Mouse (Mus musculus): ENCODE measurements at regions not wholly inside any gene's neighbourhood (a gene's known extent, or its start where the extent isn't known, plus 50 kb on each side); places are given as distances from the start of the nearest gene placed in this dataset.

DNA sequence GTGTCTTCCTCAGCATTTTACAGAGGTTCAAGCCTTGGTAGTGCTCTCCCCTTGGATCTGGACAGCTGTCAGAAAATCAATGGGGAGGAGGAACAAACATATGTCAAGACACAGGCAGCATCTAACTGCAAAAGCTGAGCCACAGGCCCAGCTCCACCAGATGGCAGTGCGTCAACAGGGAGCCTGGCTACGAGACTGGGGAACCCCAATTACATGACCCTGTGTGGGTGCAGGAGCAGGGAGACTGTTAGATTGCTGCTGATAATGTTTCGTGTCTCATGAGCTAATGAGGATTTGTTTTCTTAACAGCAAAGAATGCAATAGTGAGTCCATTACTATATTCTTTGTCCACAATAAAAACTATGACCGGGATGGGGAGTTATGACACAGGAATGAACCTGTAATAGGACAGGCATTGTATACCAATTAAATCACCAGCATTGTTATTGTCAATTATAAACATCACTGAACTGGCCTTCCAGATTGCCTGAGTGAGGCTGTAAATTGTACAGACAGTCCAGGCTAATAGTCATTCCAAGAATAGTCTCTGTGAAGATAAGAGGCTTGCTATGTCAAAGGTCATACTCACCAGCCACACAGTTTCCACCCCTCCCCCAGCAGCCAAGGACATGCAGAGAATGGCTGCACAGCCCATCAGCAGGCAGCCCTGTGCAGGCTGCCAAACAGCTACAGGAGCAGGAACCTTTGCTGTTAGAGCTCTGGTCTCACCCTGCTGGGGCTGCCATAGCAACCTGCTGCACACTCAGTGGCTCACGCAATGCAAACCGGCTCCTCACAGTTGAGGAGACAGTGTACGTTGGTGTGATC, 58.8 kb upstream of the Barx2 start:
- peak; percentile 76 to 81 for DNase-seq (ENCODE audit: low spot score in 2 of 2)

DNA sequence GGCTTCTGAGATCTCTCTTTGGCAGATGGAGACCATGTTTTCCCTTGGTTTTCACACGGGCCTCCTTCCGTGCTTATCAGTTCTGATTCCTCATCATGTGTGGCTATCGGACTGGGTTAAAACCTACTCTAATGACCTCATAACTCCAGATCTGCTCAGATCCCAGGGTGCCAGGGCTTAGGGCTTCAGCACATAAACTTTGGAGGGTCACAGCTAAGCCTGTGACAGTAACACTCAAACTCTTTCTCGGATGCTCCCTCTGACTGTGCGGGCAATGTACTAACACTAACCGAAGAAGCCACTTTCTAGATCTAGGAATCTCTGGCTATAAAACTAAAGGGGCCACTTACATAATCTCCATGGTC, 59.3 kb upstream of the Barx2 start:
- DNase-seq (ENCODE audit: low spot score in 2 of 2): no peak

DNA sequence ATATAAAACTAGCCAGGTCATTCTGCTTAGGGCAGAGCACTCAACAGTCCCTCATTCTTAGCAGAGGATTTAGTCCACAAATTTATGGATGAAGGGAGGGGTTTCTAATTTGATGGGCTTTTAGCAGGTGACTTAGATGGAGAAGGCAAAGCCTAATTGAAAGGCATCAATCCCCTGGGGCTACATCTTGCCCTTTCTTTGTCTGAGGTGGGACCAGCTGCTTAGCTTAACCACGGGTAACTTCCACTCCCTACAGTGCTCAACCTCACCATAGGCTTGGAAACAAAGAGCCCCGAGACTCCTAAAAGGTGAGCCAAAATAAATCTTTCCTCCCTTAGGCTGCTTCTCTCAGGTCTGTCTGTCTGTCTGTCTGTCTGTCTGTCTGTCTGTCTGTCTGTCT, 62.9 kb upstream of the Barx2 start:
- DNase-seq (ENCODE audit: low spot score in 2 of 2): no peak

- DNase-seq (ENCODE audit: low spot score in 2 of 2): no peak
These were observed 64.8 kb upstream of the Barx2 start for GRCm38 (mm10) chr9:31978071-31978470.

GRCm38 (mm10) chr9:31979211-31979610, 65.9 kb upstream of the Barx2 start:
- no peak for DNase-seq (ENCODE audit: low spot score in 2 of 2)

DNA sequence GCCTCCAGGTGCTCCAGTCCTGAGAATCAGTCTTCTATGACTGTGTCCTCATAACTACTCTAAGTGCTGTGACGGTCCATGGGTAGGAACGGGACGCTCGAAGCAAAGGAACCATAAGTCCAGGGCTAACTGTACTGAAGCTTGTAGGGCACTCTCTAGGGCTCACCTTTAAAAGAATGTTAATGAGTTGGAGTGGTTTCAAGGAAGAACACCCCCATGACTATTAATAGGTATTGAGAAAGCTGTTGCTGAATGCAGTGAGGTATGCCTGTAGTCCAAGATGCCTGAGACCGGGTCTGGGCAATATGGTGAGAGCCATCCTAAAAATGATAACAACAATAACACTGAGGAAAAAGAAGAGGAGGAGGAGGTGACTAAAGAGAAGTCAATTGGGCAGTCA, 67.2 kb upstream of the Barx2 start:
- DNase-seq (ENCODE audit: low spot score in 2 of 2): no peak

DNA sequence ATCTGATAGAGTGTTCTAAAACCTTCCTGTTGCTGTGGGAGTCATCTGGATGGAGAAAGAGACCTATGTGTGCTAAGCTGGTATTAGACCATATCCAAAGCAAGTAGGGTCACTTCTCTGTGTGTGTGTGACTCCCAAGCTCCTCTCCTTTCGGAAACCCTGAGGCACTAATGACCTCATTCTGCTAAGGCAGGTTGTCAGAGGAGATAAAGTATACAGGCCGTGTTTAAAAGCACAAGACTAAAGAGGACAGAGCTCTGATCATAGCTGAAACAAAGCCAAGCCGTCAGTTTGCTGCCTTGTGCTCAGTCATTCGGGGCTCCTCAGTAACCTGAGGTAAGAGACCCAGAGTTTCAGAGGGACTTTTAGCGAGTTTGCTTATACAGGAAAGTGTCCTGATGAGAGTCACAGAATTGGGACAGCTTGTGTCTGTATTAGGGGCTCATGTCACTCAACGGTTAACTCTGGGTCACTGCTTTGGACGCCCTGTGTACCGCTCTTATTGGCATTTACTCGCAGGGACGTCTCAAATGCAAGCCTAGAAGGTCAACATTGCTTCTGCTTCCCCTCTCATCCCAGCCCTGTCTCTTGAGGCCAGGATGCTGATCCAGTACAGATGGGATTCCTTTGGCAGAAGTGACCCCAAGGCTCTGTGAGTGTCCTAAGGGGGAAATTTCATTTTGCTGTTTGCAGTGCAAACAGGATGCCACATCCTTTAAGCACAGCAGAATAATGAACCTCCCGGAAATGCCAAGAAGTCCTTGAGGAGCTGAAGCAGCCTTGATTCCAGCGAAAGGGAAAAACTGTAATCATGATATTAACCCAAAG, 70.7 kb upstream of the Barx2 start:
- DNase-seq (ENCODE audit: low spot score in 2 of 2): no peak

- DNase-seq (ENCODE audit: low spot score in 2 of 2): no peak
These were observed 75.6 kb upstream of the Barx2 start for GRCm38 (mm10) chr9:31988826-31989225.

DNA sequence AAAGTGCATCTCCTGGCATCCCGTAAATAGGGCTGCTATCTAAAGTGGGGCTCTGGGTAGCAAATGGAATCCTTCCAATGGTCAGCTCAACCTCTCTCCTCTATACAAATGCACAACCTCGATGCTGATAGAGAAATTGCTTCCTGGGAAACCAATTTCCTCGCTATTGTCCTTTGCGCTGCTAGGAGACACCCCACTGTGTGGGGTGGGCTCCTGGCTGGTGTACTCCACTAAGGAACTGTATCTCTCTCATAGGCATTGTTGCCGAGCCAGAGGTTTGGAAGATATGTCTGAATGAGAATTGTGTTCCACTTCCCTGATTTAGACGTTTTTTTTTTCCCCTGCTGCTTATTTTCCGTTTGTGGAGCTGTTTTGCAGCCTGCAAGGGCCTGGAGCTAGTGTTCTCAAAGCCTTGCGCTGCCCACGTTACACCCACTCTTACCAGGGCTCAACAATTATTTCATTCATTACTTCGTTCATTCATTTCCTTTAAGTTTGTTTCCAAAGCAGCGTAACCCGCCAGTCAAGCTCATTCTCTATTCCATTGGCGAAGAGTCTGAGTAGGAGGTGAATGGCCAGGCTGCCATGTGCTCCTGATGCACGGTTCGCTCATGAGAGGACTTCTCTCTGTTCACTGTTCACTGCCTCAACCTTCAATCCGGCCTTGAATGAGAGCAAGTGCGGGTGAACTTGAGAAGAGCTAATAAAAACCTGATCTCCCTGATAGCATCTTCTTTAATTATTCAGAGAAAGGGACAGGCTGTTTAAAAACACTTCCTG, 76.5 kb upstream of the Barx2 start:
- peak; percentile 47 to 65 for DNase-seq (ENCODE audit: low spot score in 2 of 2)

DNA sequence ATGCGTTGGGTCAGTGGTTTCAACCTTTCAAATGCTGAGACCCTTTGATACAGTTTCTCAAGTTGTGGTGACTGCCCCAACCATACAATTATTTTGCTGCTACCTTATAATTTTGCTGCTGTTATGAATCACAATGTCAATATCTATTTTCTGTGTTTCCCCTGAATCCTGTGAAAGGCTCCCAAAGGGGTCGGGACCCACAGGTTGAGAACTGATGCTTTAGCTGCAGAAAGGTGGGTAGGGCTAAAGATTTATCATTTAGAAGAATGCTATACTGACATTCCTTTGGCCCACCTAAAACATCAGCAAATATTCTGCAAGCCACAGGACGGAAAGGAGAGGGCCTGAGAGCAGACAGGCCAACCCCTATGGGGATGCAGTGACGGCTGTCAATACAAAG, 77.2 kb upstream of the Barx2 start:
- DNase-seq (ENCODE audit: low spot score in 2 of 2): no peak

- no peak for DNase-seq (ENCODE audit: low spot score in 2 of 2)
These were observed 80.7 kb upstream of the Barx2 start for GRCm38 (mm10) chr9:31993631-31994601.

DNA sequence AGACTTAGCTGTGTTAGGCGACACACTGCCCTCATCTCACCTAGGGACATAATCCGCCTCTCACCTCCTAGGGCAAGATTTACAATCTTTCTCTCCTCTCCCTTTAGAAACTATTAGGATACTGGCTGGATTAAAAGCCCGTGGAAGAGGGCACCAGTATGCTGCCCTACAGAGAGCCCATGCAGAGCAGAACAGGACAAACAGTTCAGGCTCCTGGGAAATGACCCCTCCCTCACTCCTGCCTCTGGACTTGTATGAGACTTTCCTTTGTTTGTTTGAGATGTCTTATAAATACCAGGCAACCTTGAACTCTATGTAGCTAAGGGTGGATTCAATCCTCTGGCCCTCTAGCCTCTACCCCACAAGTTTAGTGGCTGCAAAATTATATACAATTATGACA, 81.8 kb upstream of the Barx2 start:
- no peak for DNase-seq (ENCODE audit: low spot score in 2 of 2)

DNA sequence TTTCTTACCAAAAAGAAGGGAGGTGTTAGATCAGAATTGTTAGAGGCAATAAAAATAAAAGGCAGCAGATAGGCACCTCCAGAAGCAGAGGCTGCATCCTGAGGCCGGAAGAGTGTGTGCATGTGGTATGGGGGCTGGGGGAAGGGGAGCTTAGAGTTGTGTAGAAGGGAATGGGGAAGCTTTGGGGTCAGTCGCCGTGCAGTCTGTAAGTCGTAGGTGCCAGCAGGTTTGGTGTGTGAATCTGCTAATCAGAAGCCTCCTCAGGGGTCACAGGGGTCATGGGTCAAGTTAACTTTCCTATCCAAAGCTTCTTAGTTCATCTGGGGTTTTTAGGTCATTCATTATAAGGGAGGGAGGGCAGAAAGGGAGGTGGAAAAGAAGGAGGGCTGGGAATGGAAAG, 82.4 kb upstream of the Barx2 start:
- DNase-seq (ENCODE audit: low spot score in 2 of 2): no peak

GRCm38 (mm10) chr9:31996466-31997177, 83.4 kb upstream of the Barx2 start:
- no peak for DNase-seq (ENCODE audit: low spot score in 2 of 2)

DNA sequence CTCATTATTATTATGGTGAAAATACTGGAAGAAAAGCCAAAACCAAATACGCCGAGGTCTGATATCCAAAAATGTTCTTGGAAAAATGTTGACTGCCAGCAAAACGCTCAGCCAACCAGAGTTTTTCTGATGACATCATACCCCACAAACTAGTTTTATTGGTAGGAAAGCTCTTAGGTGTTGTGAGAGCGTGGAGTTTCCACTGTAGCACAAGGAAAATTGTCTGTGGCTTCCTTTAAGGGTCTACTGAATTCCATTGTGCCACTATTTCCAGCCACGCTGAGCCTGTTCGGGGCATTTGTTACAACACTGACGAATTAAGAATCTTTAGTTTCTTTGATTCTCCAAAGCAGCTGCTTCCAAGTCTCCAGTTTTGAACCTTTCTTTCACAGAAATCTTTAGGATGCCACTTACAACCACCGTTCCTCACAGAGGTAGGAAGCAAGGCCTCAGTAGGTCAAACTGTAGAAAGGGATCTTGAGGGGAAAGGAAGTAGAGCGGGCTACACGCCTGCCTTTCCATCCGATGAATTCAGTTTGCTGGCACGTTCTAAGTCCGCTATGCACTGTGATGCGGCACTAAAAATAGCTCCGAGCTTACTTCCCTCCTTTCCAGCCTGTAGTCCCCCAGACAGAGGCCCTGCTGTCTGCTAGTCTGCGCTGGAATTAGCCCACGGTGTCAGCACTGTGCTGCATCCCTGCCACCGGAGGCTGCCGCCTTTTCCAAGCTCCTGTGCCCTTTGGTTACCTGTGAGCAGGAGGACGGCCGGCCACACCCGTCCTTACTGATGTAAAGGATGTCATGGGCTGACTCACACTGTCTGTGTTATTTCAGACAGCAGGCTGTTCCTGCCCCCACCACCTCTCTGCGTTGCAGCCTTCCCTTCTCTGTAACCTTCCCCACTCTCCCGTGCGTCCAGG, 84.2 kb upstream of the Barx2 start:
- peak; percentile 38 to 61 for DNase-seq (ENCODE audit: low spot score in 2 of 2)

DNA sequence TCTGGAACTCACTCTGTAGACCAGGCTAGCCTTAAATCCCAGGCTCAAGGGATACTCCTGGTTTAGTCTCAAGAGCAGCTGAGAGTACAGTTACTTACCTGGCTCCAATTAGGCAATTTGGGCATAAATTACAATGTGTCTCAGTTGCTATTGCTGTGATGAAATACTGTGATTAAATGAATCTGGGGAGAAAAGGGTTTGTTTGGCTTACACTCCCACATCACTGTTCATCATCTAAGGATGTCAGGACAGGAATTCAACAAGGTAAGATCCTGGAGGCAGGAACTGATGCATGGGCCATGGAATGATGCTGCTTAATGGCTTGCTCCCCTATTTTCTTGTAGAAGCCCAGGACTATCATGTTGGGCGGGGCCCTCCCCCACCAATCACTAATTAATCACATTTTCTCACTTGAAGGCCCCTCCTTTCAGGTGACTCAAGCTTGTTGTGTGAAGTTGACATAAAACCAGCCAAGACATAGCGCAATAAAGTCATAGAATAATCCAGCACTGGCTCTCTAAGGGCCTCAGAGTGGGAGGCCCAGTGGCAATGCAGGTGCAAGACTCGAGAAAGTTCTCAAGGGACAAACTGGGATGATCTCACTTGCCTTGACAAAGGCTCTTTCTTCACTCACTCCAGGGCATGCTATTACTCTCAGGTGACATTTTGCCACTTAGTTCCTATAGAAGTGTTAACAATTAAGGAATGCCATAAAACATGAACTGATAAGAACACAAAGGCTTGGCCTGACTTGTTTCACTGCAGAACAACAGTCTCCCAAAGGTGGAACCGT, 85.4 kb upstream of the Barx2 start:
- no peak for DNase-seq (ENCODE audit: low spot score in 2 of 2)

DNA sequence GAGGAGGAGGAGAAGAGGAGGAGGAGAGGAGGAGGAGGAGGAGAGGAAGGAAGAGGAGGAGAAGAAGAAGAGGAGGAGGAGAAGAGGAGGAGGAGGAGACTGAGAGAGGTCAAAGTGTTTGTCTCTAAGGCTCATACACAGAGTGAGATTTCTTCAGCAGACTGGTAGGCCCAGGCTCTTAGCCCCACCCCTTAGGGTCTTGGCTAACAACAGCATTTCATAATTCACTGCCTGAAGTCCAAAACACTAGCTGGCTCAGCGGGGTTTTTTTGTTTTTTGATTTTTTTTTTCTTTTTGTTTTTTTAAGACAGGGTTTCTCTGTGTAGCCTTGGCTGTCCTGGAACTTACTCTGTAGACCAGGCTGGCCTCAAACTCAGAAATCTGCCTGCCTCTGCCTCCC, 86.5 kb upstream of the Barx2 start:
- DNase-seq (ENCODE audit: low spot score in 2 of 2): no peak

GRCm38 (mm10) chr9:32002924-32003323, 89.7 kb upstream of the Barx2 start:
- DNase-seq (ENCODE audit: low spot score in 2 of 2): no peak

- no peak for DNase-seq (ENCODE audit: low spot score in 2 of 2)
These were observed 90.5 kb upstream of the Barx2 start for GRCm38 (mm10) chr9:32003730-32004129.
